Mouse (Mus musculus): ENCODE results near the gene Atp1b2. TPM values are rescaled to one million over a fixed set of nuclear protein-coding genes. Genes with fewer than 3 reads are reported as not detected.
"Not testable (repeated sequence)": the region's sequence is repeated elsewhere in the genome, so short reads cannot be mapped to it uniquely, and the experiment has no call there.

The Atp1b2 gene
- polyA plus RNA-seq, 1 experiment from 2014 or later, result 76.2 TPM

- ATAC-seq (replicated peaks; ENCODE audit: low FRiP score), result no peak
- Histone ChIP-seq H3K27me3 (replicated peaks; ENCODE audit: control insufficient read depth, insufficient read depth, low read length) (no peaks in the 10 kb centered on the region), H3K4me1 (replicated peaks; ENCODE audit: control insufficient read depth, insufficient read depth, low read length) (peaks cover 6% of the 10 kb centered on the region; the same call in 1 of the 2 replicates), H3K4me2 (no peak overlapping the region), H3K9ac (ENCODE audit: low read depth, low read length) (no peak overlapping the region), H3K4me3 (ENCODE audit: low read depth, low read length) (no peak overlapping the region), H3K9me3 (ENCODE audit: control insufficient read depth, low read length) (no peaks in the 10 kb centered on the region), H3K36me3 (ENCODE audit: control insufficient read depth, insufficient read depth, low read length) (no peaks in the 10 kb centered on the region), H3K27ac (ENCODE audit: low read depth, low read length) (no peak overlapping the region)
- 35% methylated on average over 6 of the region's 6 CpGs for WGBS
- peak; percentile 72 for DNase-seq (ENCODE audit: low spot score)
Observed at GRCm38 (mm10) chr11:69628286-69628685, 22.5 kb upstream of the Atp1b2 start.

DNA sequence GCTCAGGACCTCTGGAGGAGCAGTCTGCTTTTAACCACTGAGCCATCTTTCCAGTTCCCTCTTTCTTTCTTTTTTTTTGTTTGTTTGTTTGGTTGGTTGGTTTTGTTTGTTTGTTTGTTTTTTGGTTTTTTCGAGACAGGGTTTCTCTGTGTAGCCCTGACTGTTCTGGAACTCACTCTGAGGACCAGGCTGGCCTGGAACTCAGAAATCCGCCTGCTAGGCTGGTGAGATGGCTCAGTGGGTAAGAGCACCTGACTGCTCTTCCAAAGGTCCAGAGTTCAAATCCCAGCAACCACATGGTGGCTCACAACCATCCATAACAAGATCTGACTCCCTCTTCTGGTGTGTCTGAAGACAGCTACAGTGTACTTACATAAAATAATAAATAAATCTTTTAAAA is 18.6 kb upstream of the Atp1b2 start:
- not testable (repeated sequence) for H3K9me3 ChIP-seq (ENCODE audit: control insufficient read depth, low read length); H3K36me3 ChIP-seq (ENCODE audit: control insufficient read depth, insufficient read depth, low read length); H3K4me3 ChIP-seq (ENCODE audit: low read depth, low read length); H3K9ac ChIP-seq (ENCODE audit: low read depth, low read length); H3K27ac ChIP-seq (ENCODE audit: low read depth, low read length); H3K4me2 ChIP-seq; H3K27me3 ChIP-seq (replicated peaks; ENCODE audit: control insufficient read depth, insufficient read depth, low read length); ATAC-seq (replicated peaks; ENCODE audit: low FRiP score); DNase-seq (ENCODE audit: low spot score)
- H3K4me1 ChIP-seq (replicated peaks; ENCODE audit: control insufficient read depth, insufficient read depth, low read length), result peaks cover 17% of the 10 kb centered on the region
- WGBS, result 82% methylated on average over 2 of the region's 2 CpGs

- H3K9me3 ChIP-seq (ENCODE audit: control insufficient read depth, low read length), result no peaks in the 10 kb centered on the region
- no peak overlapping the region for H3K9ac ChIP-seq (ENCODE audit: low read depth, low read length)
- H3K4me2 ChIP-seq, result peak overlapping the region; percentile 85
- no peaks in the 10 kb centered on the region for H3K27me3 ChIP-seq (replicated peaks; ENCODE audit: control insufficient read depth, insufficient read depth, low read length)
- no peak overlapping the region for H3K27ac ChIP-seq (ENCODE audit: low read depth, low read length)
- no peaks in the 10 kb centered on the region for H3K36me3 ChIP-seq (ENCODE audit: control insufficient read depth, insufficient read depth, low read length)
- peak overlapping the region; percentile 63 for H3K4me3 ChIP-seq (ENCODE audit: low read depth, low read length)
- 65% methylated on average over 4 of the region's 4 CpGs for WGBS
- DNase-seq (ENCODE audit: low spot score) (no peak), ATAC-seq (replicated peaks; ENCODE audit: low FRiP score) (no peak)
- H3K4me1 ChIP-seq (replicated peaks; ENCODE audit: control insufficient read depth, insufficient read depth, low read length), result peaks cover 22% of the 10 kb centered on the region
Observed at GRCm38 (mm10) chr11:69623006-69623405, 17.3 kb upstream of the Atp1b2 start.

GRCm38 (mm10) chr11:69622406-69622805 is 16.7 kb upstream of the Atp1b2 start:
- Histone ChIP-seq H3K27ac (ENCODE audit: low read depth, low read length) (peak overlapping the region; percentile 56), H3K36me3 (ENCODE audit: control insufficient read depth, insufficient read depth, low read length) (no peaks in the 10 kb centered on the region), H3K4me3 (ENCODE audit: low read depth, low read length) (peak overlapping the region; percentile 63), H3K4me2 (peak overlapping the region; percentile 85), H3K9me3 (ENCODE audit: control insufficient read depth, low read length) (no peaks in the 10 kb centered on the region), H3K4me1 (replicated peaks; ENCODE audit: control insufficient read depth, insufficient read depth, low read length) (peaks cover 26% of the 10 kb centered on the region), H3K9ac (ENCODE audit: low read depth, low read length) (peak overlapping the region; percentile 72), H3K27me3 (replicated peaks; ENCODE audit: control insufficient read depth, insufficient read depth, low read length) (no peaks in the 10 kb centered on the region)
- DNase-seq (ENCODE audit: low spot score) (no peak), ATAC-seq (replicated peaks; ENCODE audit: low FRiP score) (no peak)
- 47% methylated on average over 6 of the region's 6 CpGs for WGBS

DNA sequence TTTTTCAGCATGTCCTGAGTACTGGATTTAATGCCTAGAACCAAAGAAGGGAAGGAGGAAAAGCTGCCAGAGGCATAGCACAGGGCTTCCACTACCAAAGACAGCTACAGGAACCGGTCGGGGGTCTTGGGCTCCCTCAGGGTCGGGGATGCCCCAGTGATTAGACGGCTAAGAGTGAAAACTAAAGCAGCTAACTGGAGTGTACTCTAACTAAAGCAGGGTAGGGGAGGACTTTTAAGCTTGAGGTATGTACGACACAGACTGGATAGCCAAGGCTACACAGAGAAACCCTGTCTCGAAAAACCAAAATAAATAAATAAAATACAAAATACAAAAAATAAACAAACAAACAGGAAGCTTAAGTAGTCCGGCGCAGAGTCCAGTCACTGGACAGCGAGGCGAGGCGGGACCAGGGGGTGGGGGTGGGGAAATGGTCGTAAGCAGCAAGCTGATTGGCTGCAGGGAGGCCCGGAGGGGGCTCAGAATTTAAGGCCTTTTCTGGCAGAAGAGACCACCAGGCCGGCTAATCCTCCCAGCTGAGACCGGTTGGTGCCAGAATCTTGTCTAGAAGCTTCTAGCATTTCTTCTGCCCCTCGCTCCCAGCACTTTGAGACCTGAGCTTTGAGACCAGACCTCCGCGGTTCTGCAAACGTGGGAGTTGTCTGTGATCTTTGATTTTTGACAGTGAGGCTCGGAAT is 16.0 kb upstream of the Atp1b2 start, which contains the start of gene Sat2:
TSS of gene Sat2 (plus strand) at position 454 of the 698 bp plus-strand sequence.
- Histone ChIP-seq H3K4me3 (ENCODE audit: low read depth, low read length) (peak within 1 kb of the TSS; percentile 63), H3K27ac (ENCODE audit: low read depth, low read length) (peak within 1 kb of the TSS; percentile 60), H3K9ac (ENCODE audit: low read depth, low read length) (peak within 1 kb of the TSS; percentile 72), H3K4me1 (replicated peaks; ENCODE audit: control insufficient read depth, insufficient read depth, low read length) (peaks cover 26% of the 10 kb centered on the region), H3K27me3 (replicated peaks; ENCODE audit: control insufficient read depth, insufficient read depth, low read length) (no peaks in the 10 kb centered on the region), H3K36me3 (ENCODE audit: control insufficient read depth, insufficient read depth, low read length) (no peaks in the 10 kb centered on the region), H3K9me3 (ENCODE audit: control insufficient read depth, low read length) (no peaks in the 10 kb centered on the region), H3K4me2 (peak within 1 kb of the TSS; percentile 85)
- ATAC-seq (replicated peaks; ENCODE audit: low FRiP score) (peak; percentile 54; the same call in 1 of the 2 replicates), DNase-seq (ENCODE audit: low spot score) (peak; percentile 72)
- WGBS, result 2% methylated on average over 20 of the region's 20 CpGs

GRCm38 (mm10) chr11:69620394-69621081 is 14.8 kb upstream of the Atp1b2 start:
- no peaks in the 10 kb centered on the region for H3K27me3 ChIP-seq (replicated peaks; ENCODE audit: control insufficient read depth, insufficient read depth, low read length)
- no peak overlapping the region for H3K9ac ChIP-seq (ENCODE audit: low read depth, low read length)
- H3K4me3 ChIP-seq (ENCODE audit: low read depth, low read length), result no peak overlapping the region
- no peaks in the 10 kb centered on the region for H3K36me3 ChIP-seq (ENCODE audit: control insufficient read depth, insufficient read depth, low read length)
- DNase-seq (ENCODE audit: low spot score) (no peak), ATAC-seq (replicated peaks; ENCODE audit: low FRiP score) (peak; percentile 56)
- H3K4me2 ChIP-seq, result peak overlapping the region; percentile 0; the same call in 1 of the 2 replicates
- peaks cover 26% of the 10 kb centered on the region for H3K4me1 ChIP-seq (replicated peaks; ENCODE audit: control insufficient read depth, insufficient read depth, low read length)
- 53% methylated on average over 7 of the region's 7 CpGs for WGBS
- H3K9me3 ChIP-seq (ENCODE audit: control insufficient read depth, low read length), result no peaks in the 10 kb centered on the region
- peak overlapping the region; percentile 60; the same call in 1 of the 2 replicates for H3K27ac ChIP-seq (ENCODE audit: low read depth, low read length)

DNA sequence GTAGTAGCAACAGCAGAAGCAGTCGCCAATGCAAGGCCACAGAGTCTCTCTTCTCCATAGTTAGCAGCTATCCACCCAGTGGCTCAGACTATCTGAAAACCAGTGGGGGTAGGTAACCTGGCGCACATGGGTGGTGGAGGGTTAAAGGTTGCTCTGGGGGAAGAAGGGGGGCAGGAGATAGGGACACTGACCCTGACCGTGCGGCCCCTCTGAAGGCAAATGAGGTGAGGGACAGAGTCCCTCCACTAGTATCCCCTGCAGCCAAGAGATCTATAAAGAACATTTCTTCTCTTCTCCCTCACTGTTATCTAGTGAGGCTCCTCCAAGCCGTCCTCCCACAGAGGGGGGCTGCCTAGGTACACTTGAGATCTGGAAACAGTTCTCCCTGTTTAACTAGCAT is 12.1 kb upstream of the Atp1b2 start, which contains the start of gene Shbg:
TSS of gene Shbg (minus strand) at position 101 of the 400 bp plus-strand sequence.
- Histone ChIP-seq H3K4me3 (ENCODE audit: low read depth, low read length) (peak within 1 kb of the TSS; percentile 11), H3K4me2 (peak within 1 kb of the TSS; percentile 51), H3K27me3 (replicated peaks; ENCODE audit: control insufficient read depth, insufficient read depth, low read length) (no peaks in the 10 kb centered on the region), H3K9me3 (ENCODE audit: control insufficient read depth, low read length) (no peaks in the 10 kb centered on the region), H3K36me3 (ENCODE audit: control insufficient read depth, insufficient read depth, low read length) (no peaks in the 10 kb centered on the region), H3K27ac (ENCODE audit: low read depth, low read length) (peak within 1 kb of the TSS; percentile 54), H3K4me1 (replicated peaks; ENCODE audit: control insufficient read depth, insufficient read depth, low read length) (peaks cover 30% of the 10 kb centered on the region), H3K9ac (ENCODE audit: low read depth, low read length) (peak within 1 kb of the TSS; percentile 50)
- WGBS, result 45% methylated on average over 5 of the region's 5 CpGs
- DNase-seq (ENCODE audit: low spot score), result no peak
- no peak; the same call in 1 of the 2 replicates for ATAC-seq (replicated peaks; ENCODE audit: low FRiP score)

DNA sequence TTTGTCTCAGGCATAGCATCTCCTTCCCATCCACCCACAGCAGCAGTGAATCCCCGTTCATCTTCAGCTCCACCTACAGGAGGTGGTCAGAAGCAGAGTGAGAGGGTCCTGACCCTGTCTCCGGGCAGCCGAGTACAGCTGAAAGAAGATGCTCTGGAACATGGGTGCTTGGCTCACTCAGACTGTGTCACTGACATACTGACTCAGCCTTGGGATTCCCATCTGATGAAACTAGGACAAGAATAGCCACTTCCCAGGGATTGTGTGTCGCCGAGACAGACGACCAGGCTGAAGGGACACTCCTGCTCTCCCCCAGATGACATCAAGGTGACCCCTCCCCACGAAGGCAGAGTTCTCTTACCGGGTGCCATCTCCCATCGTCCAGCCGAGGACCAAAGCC is 11.0 kb upstream of the Atp1b2 start:
- Histone ChIP-seq H3K4me3 (ENCODE audit: low read depth, low read length) (peak overlapping the region; percentile 11), H3K36me3 (ENCODE audit: control insufficient read depth, insufficient read depth, low read length) (no peaks in the 10 kb centered on the region), H3K9ac (ENCODE audit: low read depth, low read length) (no peak overlapping the region), H3K27ac (ENCODE audit: low read depth, low read length) (no peak overlapping the region), H3K4me2 (peak overlapping the region; percentile 51), H3K27me3 (replicated peaks; ENCODE audit: control insufficient read depth, insufficient read depth, low read length) (no peaks in the 10 kb centered on the region), H3K4me1 (replicated peaks; ENCODE audit: control insufficient read depth, insufficient read depth, low read length) (peaks cover 30% of the 10 kb centered on the region), H3K9me3 (ENCODE audit: control insufficient read depth, low read length) (no peaks in the 10 kb centered on the region)
- DNase-seq (ENCODE audit: low spot score) (no peak), ATAC-seq (replicated peaks; ENCODE audit: low FRiP score) (no peak)
- WGBS, result 48% methylated on average over 10 of the region's 10 CpGs
